Mouse (Mus musculus) CD4-positive helper T cell, adult 2 months (primary cell): ENCODE data around the gene Pfdn2.
A peak's percentile ranks its signal among the peaks of the same experiment; 100 is the strongest.

Source experiments
- DNase-seq: peaks from one replicate; pipeline ENCODE4 v3.0.0-alpha.2; 2012; ENCODE audit warnings: low read depth, missing footprints, low spot score

The Pfdn2 gene

DNA sequence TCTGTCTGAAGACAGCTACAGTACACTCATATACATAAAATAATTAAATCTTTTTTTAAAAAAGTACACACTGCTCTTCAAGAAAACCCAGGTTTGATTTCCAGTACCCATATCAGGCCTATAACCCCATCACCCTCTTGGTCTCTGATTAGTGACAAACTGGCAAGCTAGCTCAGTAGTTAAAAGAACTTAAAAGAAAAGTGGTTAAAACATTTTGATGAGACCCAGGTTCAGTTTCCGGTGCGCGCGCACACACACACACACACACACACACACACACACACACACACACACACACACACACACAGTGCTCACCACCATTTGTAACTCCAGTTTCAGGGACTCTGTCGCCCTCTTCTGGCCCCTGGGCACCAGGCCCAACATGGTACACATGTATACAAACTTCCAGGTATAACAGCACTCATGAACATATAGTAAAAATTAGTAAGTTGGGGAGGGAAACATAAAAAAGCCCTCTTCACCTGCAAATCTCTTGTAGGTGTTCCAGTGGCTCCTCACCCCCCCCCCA is 10.4 kb downstream of the Pfdn2 start:
- peak; percentile 90 for DNase-seq

DNA sequence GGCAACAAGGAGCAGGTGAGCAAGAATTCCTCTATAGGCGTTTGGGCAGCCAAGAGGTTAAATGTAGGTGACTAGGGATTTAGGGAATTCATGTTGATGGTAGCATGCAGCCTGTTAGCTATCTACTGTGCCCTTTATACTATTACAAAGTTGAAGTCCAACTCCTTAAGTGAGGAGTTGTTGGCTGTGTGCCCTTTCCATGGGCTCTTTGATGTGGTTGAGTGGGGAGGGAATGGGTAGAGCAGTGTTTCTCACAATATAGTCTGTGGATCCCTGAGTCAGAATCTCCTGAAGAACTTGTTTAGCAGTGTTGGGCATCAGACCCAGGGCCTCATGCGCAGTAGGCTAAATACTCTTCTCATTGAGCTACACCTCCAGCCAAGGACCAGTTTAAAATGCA is 11.3 kb downstream of the Pfdn2 start:
- no peak for DNase-seq

- peak; percentile 79 for DNase-seq
Observed at GRCm38 (mm10) chr1:171358421-171358820, 13.0 kb downstream of the Pfdn2 start.

DNA sequence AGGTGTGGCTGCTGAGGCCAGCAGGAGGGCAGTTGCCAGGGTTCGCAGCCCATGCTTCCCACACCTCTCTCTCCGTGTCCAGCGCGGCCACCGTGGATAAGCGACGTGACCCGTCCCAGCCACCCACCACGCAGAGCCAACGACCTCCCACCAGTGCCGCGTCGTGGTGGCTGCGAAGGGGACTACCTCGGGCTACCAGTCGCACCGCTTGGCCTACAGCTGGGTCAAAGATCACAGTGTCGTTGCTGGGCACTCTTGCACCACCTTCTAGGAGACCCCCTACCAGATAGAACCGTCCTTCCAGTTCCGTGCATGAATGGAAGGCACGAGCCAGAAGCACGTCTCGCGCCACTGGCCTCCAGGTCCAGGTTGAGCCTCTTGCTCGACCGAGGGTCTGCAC is 14.8 kb downstream of the Pfdn2 start:
- no peak for DNase-seq

DNA sequence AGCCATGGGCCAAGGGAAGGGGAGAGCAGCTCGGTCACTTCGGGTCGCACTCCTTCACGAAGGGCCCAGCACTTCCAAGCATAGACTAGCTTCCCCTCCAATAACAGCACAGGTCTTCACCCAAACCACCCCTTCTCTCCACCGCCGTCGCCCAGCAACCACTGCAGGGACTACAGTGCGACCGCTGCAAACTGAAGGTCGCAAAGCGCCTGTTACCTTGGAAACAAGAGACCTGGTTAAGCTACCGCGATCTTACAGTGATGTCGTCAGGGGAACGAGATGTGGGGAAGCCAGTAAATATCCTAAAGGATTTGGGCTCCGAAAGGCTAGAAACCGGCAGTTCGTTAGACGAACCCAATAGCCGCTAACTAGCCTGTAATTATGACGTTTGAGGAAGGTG is 15.2 kb downstream of the Pfdn2 start, which contains the start of gene Klhdc9:
Gene Klhdc9, minus strand, starts transcription at position 143 of the 400 bp plus-strand sequence.
- peak; percentile 91 for DNase-seq

- DNase-seq, result peak; percentile 83
Observed at GRCm38 (mm10) chr1:171361106-171362103, 15.9 kb downstream of the Pfdn2 start.

GRCm38 (mm10) chr1:171365934-171366333 is 20.5 kb downstream of the Pfdn2 start:
- DNase-seq, result no peak

GRCm38 (mm10) chr1:171369845-171370556 is 24.5 kb downstream of the Pfdn2 start, which contains the start of gene Nectin4:
Nectin4 (plus strand) TSS chr1:171370099.
- DNase-seq, result no peak

DNA sequence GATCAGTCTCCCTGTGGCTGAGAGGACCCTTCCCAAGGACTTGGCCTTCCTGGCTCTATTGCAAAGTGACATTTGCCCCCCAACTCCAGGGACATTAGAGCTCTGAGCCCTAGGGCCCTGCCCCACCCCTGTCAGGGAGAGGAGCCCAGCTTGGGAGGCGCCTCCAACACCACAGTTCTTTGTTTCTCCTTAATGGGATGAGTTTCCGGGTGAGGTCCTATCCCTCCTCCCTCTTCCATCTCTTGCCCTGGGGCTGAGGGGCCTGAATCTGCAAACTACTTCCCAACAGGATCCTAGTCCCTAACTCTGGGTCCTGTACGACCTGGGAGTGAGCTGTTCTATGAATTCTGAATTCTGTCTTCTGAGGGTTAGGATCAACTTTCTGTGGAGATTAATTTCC is 27.4 kb downstream of the Pfdn2 start:
- no peak for DNase-seq

DNA sequence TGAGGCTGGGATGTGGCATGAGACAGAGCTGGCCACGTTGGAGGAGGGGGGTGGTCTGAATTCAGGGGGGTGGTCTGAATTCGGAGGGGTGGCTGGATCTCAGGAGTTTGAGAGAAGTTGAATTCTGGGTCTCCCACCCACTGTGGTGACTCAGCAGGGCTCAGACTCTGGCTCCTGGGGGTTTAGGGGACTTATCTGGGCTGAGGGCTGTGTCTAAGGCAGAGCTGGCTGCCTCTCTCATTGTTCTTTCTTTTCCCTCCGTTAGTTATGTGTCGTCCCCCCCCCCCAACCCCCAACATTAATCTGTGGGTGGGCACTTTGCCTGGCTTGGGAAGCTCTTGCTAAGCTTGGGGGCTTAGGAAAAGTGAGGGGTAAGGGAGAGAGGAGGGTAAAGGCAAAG is 28.5 kb downstream of the Pfdn2 start:
- DNase-seq, result no peak

DNA sequence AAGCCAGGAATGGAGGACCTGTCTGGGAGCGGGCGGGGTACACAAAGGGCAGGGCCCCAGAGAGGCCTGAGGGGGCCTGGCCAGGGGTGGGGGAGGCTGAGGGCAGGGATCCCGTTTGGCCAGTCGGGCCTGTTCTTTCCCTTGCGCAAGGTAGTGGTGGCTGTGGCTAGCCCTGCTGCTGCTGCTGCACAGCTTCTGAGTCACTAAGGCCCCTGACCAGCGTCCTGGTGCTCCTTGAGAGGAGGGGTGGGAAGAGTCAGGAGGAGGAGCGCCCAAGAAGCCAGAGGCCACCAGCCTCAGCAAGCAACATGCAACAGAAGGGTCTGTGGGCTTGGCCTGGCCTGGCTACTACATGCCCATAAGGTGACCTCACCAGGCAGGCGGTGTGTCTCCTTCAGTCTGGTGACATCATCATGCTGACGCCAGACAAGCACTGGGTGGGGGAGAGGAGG is 30.2 kb downstream of the Pfdn2 start:
- no peak for DNase-seq

DNA sequence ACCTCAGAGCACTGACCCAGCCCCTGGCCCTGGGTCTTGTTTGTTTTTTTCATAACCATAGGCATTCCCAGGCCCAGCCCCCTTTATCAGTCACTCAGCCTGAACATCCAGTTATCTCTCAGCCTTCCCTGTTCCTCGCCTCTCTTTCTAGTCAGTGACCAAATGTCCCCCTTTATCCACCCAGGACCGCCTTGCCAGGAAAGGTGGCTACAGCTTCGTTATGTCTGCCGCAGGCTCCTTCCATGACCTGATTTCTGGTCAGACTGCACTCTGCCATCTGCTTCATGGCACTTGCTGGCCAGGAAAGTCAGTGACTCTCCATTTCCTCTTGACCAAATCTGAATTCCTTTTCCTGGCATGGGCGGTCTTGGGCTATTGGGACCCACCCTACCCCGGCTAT is 32.8 kb downstream of the Pfdn2 start:
- no peak for DNase-seq

DNA sequence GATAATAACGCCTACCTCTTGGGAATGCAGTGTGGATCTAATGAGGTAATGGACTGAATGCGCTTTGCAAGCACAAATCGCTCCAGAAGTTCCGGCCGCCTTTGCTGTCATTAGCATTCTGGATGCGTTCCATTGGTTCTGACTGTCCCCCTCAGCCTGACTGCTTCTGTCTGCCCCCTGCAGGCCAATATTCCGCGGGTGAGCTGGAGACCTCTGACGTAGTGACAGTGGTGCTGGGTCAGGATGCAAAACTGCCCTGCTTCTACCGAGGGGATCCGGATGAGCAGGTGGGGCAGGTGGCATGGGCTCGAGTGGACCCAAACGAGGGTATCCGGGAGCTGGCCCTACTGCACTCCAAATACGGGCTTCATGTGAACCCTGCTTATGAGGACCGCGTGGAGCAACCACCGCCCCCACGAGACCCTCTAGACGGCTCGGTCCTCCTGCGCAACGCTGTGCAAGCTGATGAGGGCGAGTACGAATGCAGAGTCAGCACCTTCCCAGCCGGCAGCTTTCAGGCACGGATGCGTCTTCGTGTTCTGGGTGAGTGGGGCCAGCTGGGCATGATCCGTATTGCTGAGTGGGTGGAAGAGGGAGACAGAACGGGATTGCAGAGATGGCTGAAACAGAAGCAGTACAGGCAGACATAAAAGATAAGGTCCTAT is 34.6 kb downstream of the Pfdn2 start:
- DNase-seq, result peak; percentile 73

- DNase-seq, result no peak
Observed at GRCm38 (mm10) chr1:171382096-171382620, 36.7 kb downstream of the Pfdn2 start.

- DNase-seq, result no peak
Observed at GRCm38 (mm10) chr1:171384361-171384760, 38.9 kb downstream of the Pfdn2 start.

- no peak for DNase-seq
Observed at GRCm38 (mm10) chr1:171385171-171385570, 39.7 kb downstream of the Pfdn2 start.

- DNase-seq, result peak; percentile 51
Observed at GRCm38 (mm10) chr1:171387099-171387498, 41.6 kb downstream of the Pfdn2 start.

DNA sequence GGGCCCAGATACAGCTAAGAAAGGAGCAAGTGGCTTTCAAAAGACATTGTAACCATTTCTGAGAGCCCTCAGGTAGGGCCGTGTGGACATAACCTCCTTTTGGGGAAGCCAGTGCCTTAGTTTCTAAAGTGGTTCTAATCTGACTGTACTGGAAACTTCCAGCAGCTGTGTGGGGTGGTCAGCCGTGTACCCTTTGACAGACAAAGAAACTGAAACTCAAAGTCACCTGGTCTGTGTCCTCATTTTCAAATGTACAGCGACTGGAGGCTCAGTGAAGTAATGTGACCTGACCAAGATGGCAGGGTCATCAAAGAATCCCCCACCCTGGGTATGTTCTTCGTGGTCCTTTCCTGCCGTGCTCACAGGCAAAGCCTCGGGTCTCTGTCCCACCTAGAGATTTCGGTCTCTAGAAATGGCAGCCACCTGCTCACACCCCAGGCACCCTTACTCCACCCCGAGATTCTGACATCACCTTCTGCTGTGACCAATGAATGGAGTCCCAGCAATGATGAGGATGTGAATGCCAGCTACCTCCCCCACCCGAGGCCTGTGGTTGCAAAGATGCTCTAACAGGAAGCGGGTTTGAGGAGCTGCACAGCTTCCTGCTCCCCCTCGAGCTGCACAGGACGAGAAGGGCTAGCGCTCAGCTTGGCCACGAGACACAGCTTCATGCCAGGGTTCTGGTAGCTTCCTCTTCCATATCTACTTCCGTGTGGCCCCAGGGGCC is 43.1 kb downstream of the Pfdn2 start, which contains the start of gene Arhgap30:
Gene Arhgap30, plus strand, starts transcription at position 579 of the 727 bp plus-strand sequence.
- DNase-seq, result peak; percentile 97

DNA sequence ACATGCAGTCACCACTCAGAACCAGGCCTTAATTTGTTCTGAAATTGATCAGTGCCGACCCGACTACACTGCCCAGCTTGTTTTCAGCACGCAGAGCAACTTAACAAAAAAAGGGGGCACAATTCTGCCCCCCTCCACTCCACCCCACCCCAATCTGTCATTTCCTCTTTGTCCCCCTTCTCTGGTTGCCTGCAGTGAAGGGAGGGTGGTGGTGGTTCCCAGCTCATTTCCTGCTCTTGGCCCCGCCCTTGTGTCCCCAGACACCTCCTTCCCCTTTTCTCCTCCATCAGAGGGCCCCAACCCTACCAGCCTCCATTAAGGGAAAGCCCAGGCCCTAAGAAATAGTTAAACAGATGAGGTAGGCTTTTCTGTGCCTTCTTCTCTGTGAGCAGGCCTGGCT is 44.6 kb downstream of the Pfdn2 start:
- DNase-seq, result peak; percentile 90

- no peak for DNase-seq
Observed at GRCm38 (mm10) chr1:171401821-171402220, 56.4 kb downstream of the Pfdn2 start.
